Mouse (Mus musculus) neural tube, embryonic 13.5 days (tissue): ENCODE results near the gene Prkaa2. TPM values are rescaled to one million over a fixed set of nuclear protein-coding genes. Genes with fewer than 3 reads are reported as not detected.

Experiments
- polyA plus RNA-seq: library from polyadenylated mRNA; unstranded; fragments of >200 nt; fragmentation: Nextera tagmentation; extraction: Ambion mirVana; gene quantifications from 2 replicates; pipeline ENCODE4 v1.2.1, GENCODE M21; 2015

Prkaa2 gene
- polyA plus RNA-seq, 1 experiment from 2014 or later = 9.4 TPM

Other genes with a start within 250 kb of the Prkaa2 start
- not detected in 2 replicates for gene C8a, start 233.5 kb downstream of the Prkaa2 start, polyA plus RNA-seq
- gene Fyb2, start 196.4 kb downstream of the Prkaa2 start, polyA plus RNA-seq = 0.10 and 0.20 TPM in 2 replicates
- gene Plpp3, start 47.5 kb upstream of the Prkaa2 start, polyA plus RNA-seq = 70.9 and 78.5 TPM in 2 replicates